Mouse (Mus musculus) stomach, postnatal 0 days (tissue): ENCODE measurements at regions not wholly inside any gene's neighbourhood (a gene's known extent, or its start where the extent isn't known, plus 50 kb on each side); places are given as distances from the start of the nearest gene placed in this dataset.

ENCODE experiments used
- ATAC-seq: fragments of 200-750 bp; cut with Nextera tagmentation; 2 replicates; pipeline ENCODE4 v1.8.0; 2017; ENCODE audit not compliant: low FRiP score, low TSS enrichment
- DNase-seq: peaks from one replicate; pipeline ENCODE4 v3.0.0-alpha.2; 2016; ENCODE audit warnings: low spot score
- H3K27ac ChIP-seq: fragments of 300-500 bp; sonication (generic); replicated peaks from 2 replicates; pipeline ENCODE4 v1.5.1; 2014; ENCODE audit warnings: mild to moderate bottlenecking, control low read depth
- H3K27me3 ChIP-seq: fragments of 300-500 bp; sonication (generic); 2 replicates; pipeline ENCODE4 v1.6.1; 2014; ENCODE audit warnings: low read length; ENCODE audit not compliant: control insufficient read depth, insufficient read depth
- H3K36me3 ChIP-seq: fragments of 300-500 bp; sonication (generic); 2 replicates; pipeline ENCODE4 v1.6.1; 2014; ENCODE audit warnings: low read length, mixed read lengths; ENCODE audit not compliant: control insufficient read depth, insufficient read depth
- H3K4me1 ChIP-seq: fragments of 300-500 bp; sonication (generic); replicated peaks from 2 replicates; pipeline ENCODE4 v1.6.1; 2014; ENCODE audit warnings: antibody characterized with exemption; ENCODE audit not compliant: control insufficient read depth, insufficient read depth
- H3K4me2 ChIP-seq: fragments of 300-500 bp; sonication (generic); replicated peaks from 2 replicates; pipeline ENCODE4 v1.6.1; 2014; ENCODE audit warnings: low read depth, mild to moderate bottlenecking, control low read depth, moderate library complexity
- H3K4me3 ChIP-seq: fragments of 300-500 bp; sonication (generic); 2 replicates; pipeline ENCODE4 v1.5.1; 2014; ENCODE audit warnings: low read depth, low read length, control low read depth
- H3K9ac ChIP-seq: fragments of 300-500 bp; sonication (generic); 2 replicates; pipeline ENCODE4 v1.6.1; 2014; ENCODE audit warnings: mild to moderate bottlenecking, low read length, control low read depth, mixed read lengths
- H3K9me3 ChIP-seq: fragments of 300-500 bp; sonication (generic); 2 replicates; pipeline ENCODE4 v1.6.1; 2016; ENCODE audit warnings: low read length; ENCODE audit not compliant: control insufficient read depth
- CTCF ChIP-seq: IDR thresholded peaks from 2 replicates; pipeline ENCODE4 v1.5.1; 2016; ENCODE audit warnings: antibody characterized with exemption, low read depth, mild to moderate bottlenecking, moderate library complexity
- EP300 ChIP-seq: optimal IDR thresholded peaks from 2 replicates; pipeline ENCODE3; 2016; ENCODE audit warnings: antibody characterized with exemption
- WGBS: fragments of 180-500 bp; shearing (Covaris S2); extraction: QIAGEN DNeasy Blood & Tissue Kit; methylation state at CpG from one replicate; pipeline ENCODE4 v1.1.7; 2014; 5-methylcytosine and 5-hydroxymethylcytosine counted together

DNA sequence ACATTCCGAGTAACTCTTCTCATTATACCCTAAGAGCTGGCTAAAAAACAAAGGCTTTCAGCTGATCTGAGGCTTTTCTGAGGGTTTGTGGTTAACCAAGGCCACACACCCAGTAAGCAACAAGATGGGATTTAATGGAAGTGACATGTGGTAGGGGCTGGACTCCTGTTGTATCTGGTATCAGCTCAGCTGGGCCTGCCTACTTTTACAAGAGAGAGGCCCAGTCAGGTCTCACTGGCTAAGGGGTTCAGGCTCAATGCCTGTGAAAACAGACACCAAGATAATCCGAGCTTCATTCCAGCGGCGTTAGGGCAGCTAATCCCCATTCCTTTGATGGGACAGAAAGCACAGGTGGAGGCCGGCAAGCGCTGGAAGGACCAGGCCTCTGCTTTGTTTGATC lies 116.4 kb downstream of the Cd24a start:
- peak; percentile 19 for DNase-seq
- H3K9me3 ChIP-seq = no peaks in the 10 kb centered on the region
- TF ChIP-seq EP300 = no peak
- no peak for TF ChIP-seq CTCF
- H3K4me3 ChIP-seq = no peak overlapping the region
- no peak overlapping the region for H3K9ac ChIP-seq
- H3K4me2 ChIP-seq = no peak overlapping the region
- H3K27ac ChIP-seq = peak overlapping the region; percentile 65
- H3K4me1 ChIP-seq = peaks cover 7% of the 10 kb centered on the region
- H3K27me3 ChIP-seq = no peaks in the 10 kb centered on the region
- 37% methylated on average over 6 of the region's 6 CpGs for WGBS
- H3K36me3 ChIP-seq = no peaks in the 10 kb centered on the region
- no peak for ATAC-seq

DNA sequence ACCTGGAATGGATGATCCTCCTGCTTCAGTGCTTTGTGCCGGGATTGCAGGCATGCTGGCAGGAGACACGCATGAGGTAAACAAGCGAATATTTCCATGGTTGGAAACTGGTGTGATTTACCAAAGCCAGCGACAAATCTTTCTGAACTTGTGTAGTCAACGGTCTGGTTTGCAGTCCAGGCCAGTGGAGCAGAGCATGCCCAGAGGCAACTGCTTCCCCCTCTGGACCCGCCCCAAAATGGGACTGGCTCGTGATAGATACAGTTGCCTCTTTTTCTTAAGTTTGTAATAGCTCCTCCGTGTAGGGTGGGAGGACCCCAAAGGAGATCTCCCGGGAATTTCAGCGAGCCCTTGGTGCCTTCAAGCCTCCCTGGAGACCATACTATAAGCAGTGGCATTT lies 117.4 kb downstream of the Cd24a start:
- no peaks in the 10 kb centered on the region for H3K9me3 ChIP-seq
- DNase-seq (no peak), ATAC-seq (no peak)
- peaks cover 3% of the 10 kb centered on the region; the same call in 1 of the 2 replicates for H3K4me1 ChIP-seq
- no peak for TF ChIP-seq CTCF
- no peaks in the 10 kb centered on the region for H3K27me3 ChIP-seq
- no peaks in the 10 kb centered on the region for H3K36me3 ChIP-seq
- 62% methylated on average over 10 of the region's 10 CpGs for WGBS
- H3K27ac ChIP-seq = no peak overlapping the region
- no peak overlapping the region for H3K4me3 ChIP-seq
- H3K9ac ChIP-seq = no peak overlapping the region
- H3K4me2 ChIP-seq = no peak overlapping the region

DNA sequence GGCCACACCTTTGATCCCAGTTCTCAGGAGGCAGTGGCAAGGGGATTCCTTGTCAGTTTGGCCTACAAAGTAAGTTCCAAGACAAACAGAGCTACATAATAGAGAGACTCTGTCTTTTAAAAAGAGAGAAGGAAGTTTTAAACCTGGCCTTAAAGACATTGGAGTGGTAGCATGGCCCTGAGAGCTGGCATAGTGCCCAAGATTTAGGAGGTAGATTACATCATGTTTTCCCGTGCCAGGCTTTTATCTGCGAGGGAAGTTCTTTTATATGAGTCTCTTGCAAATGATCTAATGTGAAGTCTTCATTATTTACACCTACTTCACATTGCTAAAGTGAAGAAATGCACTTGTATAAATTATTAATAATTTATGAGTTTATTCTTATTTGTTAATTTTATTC lies 119.8 kb downstream of the Cd24a start:
- 23% methylated on average over 2 of the region's 2 CpGs for WGBS
- Histone ChIP-seq H3K4me1 (peaks cover 3% of the 10 kb centered on the region; the same call in 1 of the 2 replicates), H3K9ac (no peak overlapping the region), H3K36me3 (no peaks in the 10 kb centered on the region), H3K4me3 (no peak overlapping the region), H3K4me2 (no peak overlapping the region), H3K27me3 (no peaks in the 10 kb centered on the region), H3K27ac (no peak overlapping the region), H3K9me3 (no peaks in the 10 kb centered on the region)
- DNase-seq (no peak), ATAC-seq (no peak)
- TF ChIP-seq CTCF (no peak), EP300 (no peak)

DNA sequence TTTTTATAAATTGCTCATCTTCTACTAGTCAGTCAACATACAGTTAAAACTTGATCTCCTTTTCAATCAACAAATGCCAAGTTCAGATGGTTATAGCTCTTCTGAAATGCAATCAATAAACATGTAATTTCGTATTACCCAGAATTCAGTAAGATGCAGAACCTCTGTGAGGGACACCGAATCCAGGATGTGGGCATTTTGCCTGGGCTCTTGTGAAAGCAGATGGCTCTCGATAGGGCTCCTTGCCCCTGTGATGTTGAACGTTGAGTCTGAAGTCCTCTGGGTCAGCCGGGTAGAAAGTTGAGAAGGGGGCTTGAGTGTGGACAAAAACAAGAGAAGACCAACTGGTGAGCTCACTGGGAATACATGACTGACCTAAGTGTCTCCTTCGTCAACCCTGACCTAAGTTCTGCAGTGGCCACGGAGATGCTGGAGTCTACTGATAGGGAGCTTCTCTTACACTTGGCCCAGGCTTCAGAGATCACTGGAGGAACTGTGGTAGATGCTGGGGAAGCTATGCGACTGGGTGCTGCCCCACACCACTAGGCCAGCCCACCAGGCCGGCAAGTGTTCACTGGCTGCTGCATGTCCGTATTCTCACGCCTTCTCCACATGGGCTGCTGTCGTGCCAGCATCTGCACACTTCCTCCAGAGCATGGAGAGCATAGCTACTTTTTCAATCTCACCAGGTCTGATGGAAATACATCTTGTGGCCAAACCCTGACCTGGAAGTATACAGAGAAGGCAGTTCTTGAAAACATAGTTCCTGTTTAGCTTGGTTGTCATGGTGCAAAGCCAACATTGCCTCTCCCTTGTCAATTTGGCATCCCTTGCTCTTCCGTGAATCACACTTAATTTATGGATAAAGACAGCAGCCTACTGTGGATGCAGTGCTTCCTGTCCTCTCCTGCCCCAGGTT lies 122.5 kb downstream of the Cd24a start:
- TF ChIP-seq CTCF = no peak
- no peak for TF ChIP-seq EP300
- ATAC-seq (no peak), DNase-seq (no peak)

DNA sequence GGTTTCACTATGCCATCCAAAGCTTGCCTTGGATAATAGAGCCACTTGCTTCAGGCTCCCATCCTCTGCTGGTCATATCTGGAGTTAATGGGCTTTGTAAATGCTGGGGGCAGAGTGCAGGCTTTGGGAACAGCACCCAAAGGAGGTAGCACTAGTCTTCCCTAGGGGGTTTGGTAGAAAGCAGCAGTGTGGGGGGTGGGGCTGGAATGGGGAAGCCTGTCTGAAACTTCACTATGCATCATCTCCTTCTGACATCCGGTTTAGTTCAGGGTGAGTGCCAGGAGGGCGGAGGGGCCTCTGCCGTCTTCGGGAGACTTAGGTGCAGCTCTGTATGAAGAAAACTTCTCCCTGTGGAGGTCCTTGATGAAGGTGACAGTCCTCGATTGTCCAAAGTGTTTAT lies 124.8 kb downstream of the Cd24a start:
- Histone ChIP-seq H3K27me3 (no peaks in the 10 kb centered on the region), H3K4me3 (no peak overlapping the region), H3K9ac (no peak overlapping the region), H3K27ac (no peak overlapping the region), H3K4me1 (no peaks in the 10 kb centered on the region), H3K9me3 (no peaks in the 10 kb centered on the region), H3K4me2 (no peak overlapping the region), H3K36me3 (no peaks in the 10 kb centered on the region)
- no peak for TF ChIP-seq CTCF
- TF ChIP-seq EP300 = no peak
- DNase-seq = no peak
- ATAC-seq = no peak
- WGBS = 58% methylated on average over 5 of the region's 5 CpGs

More for the DNA sequence above, 122.5 kb downstream of the Cd24a start:
- WGBS = 84% methylated on average over 13 of the region's 13 CpGs
- H3K4me2 ChIP-seq = no peak overlapping the region
- no peak overlapping the region for H3K9ac ChIP-seq
- H3K4me3 ChIP-seq = no peak overlapping the region
- H3K27ac ChIP-seq = no peak overlapping the region
- H3K27me3 ChIP-seq = no peaks in the 10 kb centered on the region
- H3K9me3 ChIP-seq = no peaks in the 10 kb centered on the region
- H3K4me1 ChIP-seq = no peaks in the 10 kb centered on the region
- H3K36me3 ChIP-seq = no peaks in the 10 kb centered on the region
